Mouse (Mus musculus): Measurements from ENCODE around the gene Prkag2. TPM values are rescaled to one million over a fixed set of nuclear protein-coding genes. Genes with fewer than 3 reads are reported as not detected.
"Not testable (repeated sequence)": the region's sequence is repeated elsewhere in the genome, so short reads cannot be mapped to it uniquely, and the experiment has no call there.

The Prkag2 gene
- polyA plus RNA-seq, 1 experiment: 103 TPM

- no peak overlapping the region for H3K4me3 ChIP-seq (ENCODE audit: insufficient read depth, low read length)
- TF ChIP-seq CTCF (IDR thresholded peaks at IDR 0.05; ENCODE audit: extremely low read depth, insufficient read depth, low read length) (no peak), POLR2A (IDR thresholded peaks at IDR 0.05; ENCODE audit: extremely low read depth, insufficient read depth, low read length) (no peak)
- H3K4me1 ChIP-seq (ENCODE audit: control insufficient read depth, insufficient read depth, low read length): 0 out of 2 replicates have a peak, but pooled peaks cover 2% of the 10 kb centered on the region
- no peak overlapping the region for H3K27ac ChIP-seq (ENCODE audit: insufficient read depth, low read length)
Measured at GRCm38 (mm10) chr5:24863804-24864203, 236.6 kb downstream of the Prkag2 start.

- Histone ChIP-seq H3K4me3 (ENCODE audit: insufficient read depth, low read length) (no peak overlapping the region), H3K4me1 (ENCODE audit: control insufficient read depth, insufficient read depth, low read length) (0 out of 2 replicates have a peak, but pooled peaks cover 2% of the 10 kb centered on the region), H3K27ac (ENCODE audit: insufficient read depth, low read length) (no peak overlapping the region)
- TF ChIP-seq POLR2A (IDR thresholded peaks at IDR 0.05; ENCODE audit: extremely low read depth, insufficient read depth, low read length) (no peak), CTCF (IDR thresholded peaks at IDR 0.05; ENCODE audit: extremely low read depth, insufficient read depth, low read length) (no peak)
Measured at GRCm38 (mm10) chr5:24861449-24861930, 239.0 kb downstream of the Prkag2 start.

DNA sequence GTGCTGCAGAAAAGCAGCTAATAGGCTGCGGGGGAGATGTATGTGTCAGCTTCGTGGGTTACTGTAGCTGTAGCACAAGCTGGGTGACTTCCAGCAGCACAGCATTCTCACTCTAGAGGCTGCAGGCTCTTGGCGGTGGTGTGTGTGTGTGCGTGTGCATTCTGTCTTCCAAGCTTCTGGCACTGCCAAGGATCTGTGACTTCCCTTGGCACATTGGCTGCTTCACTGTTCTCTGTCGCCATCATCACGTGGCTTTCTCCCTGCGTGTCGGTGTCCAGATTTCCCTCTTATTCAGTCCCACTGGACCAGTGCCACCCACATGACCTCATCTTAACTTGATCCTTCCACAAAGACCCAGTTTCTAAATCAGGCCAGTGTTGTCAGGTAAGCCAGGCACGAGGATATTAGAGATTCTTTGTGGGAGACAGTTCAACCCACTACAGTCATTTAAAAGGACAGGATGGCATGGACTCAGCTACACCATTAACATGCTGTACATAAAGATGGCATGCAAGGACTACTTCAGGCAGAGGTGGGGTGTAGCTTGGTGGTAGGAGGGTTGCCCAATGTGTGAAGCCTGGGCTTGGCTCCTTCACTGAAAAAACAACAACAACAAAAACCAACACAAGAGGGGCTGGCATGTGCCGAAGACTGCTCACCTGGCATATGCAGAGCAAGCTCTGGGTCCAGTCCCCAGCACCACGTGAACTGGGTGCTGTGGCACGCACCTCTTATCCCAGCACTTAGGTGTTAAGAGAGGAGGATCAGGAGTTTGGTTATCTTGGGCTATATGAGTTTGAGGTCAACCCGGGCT lies 239.6 kb downstream of the Prkag2 start:
- TF ChIP-seq POLR2A (IDR thresholded peaks at IDR 0.05; ENCODE audit: extremely low read depth, insufficient read depth, low read length) (no peak), CTCF (IDR thresholded peaks at IDR 0.05; ENCODE audit: extremely low read depth, insufficient read depth, low read length) (no peak)
- H3K27ac ChIP-seq (ENCODE audit: insufficient read depth, low read length): no peak overlapping the region
- 0 out of 2 replicates have a peak, but pooled peaks cover 2% of the 10 kb centered on the region for H3K4me1 ChIP-seq (ENCODE audit: control insufficient read depth, insufficient read depth, low read length)
- no peak overlapping the region for H3K4me3 ChIP-seq (ENCODE audit: insufficient read depth, low read length)

- H3K4me3 ChIP-seq (ENCODE audit: insufficient read depth, low read length): no peak overlapping the region
- H3K27ac ChIP-seq (ENCODE audit: insufficient read depth, low read length): no peak overlapping the region
- no peak for TF ChIP-seq POLR2A (IDR thresholded peaks at IDR 0.05; ENCODE audit: extremely low read depth, insufficient read depth, low read length)
- no peak for TF ChIP-seq CTCF (IDR thresholded peaks at IDR 0.05; ENCODE audit: extremely low read depth, insufficient read depth, low read length)
- H3K4me1 ChIP-seq (ENCODE audit: control insufficient read depth, insufficient read depth, low read length): 0 out of 2 replicates have a peak, but pooled peaks cover 2% of the 10 kb centered on the region
Measured at GRCm38 (mm10) chr5:24859771-24860540, 240.5 kb downstream of the Prkag2 start.

GRCm38 (mm10) chr5:24854827-24855600 lies 245.4 kb downstream of the Prkag2 start:
- no peak for TF ChIP-seq POLR2A (IDR thresholded peaks at IDR 0.05; ENCODE audit: extremely low read depth, insufficient read depth, low read length)
- TF ChIP-seq CTCF (IDR thresholded peaks at IDR 0.05; ENCODE audit: extremely low read depth, insufficient read depth, low read length): no peak
- Histone ChIP-seq H3K4me1 (ENCODE audit: control insufficient read depth, insufficient read depth, low read length) (no peaks in the 10 kb centered on the region), H3K4me3 (ENCODE audit: insufficient read depth, low read length) (no peak overlapping the region), H3K27ac (ENCODE audit: insufficient read depth, low read length) (no peak overlapping the region)

DNA sequence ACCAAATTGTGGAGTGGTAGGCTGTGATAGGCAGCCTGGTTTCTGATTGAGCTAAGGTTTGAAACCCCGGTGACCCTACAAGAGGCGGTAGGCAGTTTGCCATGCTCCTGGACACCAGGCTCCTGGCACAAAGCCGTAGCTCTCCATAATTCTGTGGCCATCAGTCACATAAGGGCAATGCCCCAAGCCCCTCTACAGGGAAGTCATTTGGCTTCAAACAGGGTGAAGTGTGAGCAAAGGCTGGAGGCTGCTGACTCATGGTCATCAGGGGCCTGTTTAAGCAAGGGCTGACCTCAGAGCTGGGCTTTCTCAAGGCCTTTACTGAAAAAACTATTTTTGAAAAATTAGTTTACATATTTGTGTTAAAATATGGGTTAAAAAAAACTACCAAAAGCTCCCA lies 246.2 kb downstream of the Prkag2 start:
- H3K4me1 ChIP-seq (ENCODE audit: control insufficient read depth, insufficient read depth, low read length): no peaks in the 10 kb centered on the region
- no peak overlapping the region for H3K4me3 ChIP-seq (ENCODE audit: insufficient read depth, low read length)
- no peak for TF ChIP-seq POLR2A (IDR thresholded peaks at IDR 0.05; ENCODE audit: extremely low read depth, insufficient read depth, low read length)
- no peak for TF ChIP-seq CTCF (IDR thresholded peaks at IDR 0.05; ENCODE audit: extremely low read depth, insufficient read depth, low read length)

GRCm38 (mm10) chr5:24848261-24848660 lies 252.2 kb downstream of the Prkag2 start:
- not testable (repeated sequence) for H3K27ac ChIP-seq (ENCODE audit: insufficient read depth, low read length); H3K4me1 ChIP-seq (ENCODE audit: control insufficient read depth, insufficient read depth, low read length); H3K4me3 ChIP-seq (ENCODE audit: insufficient read depth, low read length)

More for the DNA sequence above, 246.2 kb downstream of the Prkag2 start:
- H3K27ac ChIP-seq (ENCODE audit: insufficient read depth, low read length): no peak overlapping the region

- TF ChIP-seq POLR2A (IDR thresholded peaks at IDR 0.05; ENCODE audit: extremely low read depth, insufficient read depth, low read length): no peak
- no peak for TF ChIP-seq CTCF (IDR thresholded peaks at IDR 0.05; ENCODE audit: extremely low read depth, insufficient read depth, low read length)
- Histone ChIP-seq H3K4me3 (ENCODE audit: insufficient read depth, low read length) (no peak overlapping the region), H3K27ac (ENCODE audit: insufficient read depth, low read length) (peak overlapping the region; percentile 90; the same call in 1 of the 2 replicates), H3K4me1 (ENCODE audit: control insufficient read depth, insufficient read depth, low read length) (peaks cover 3% of the 10 kb centered on the region; the same call in 1 of the 2 replicates)
Measured at GRCm38 (mm10) chr5:24843841-24844240, 256.6 kb downstream of the Prkag2 start.

DNA sequence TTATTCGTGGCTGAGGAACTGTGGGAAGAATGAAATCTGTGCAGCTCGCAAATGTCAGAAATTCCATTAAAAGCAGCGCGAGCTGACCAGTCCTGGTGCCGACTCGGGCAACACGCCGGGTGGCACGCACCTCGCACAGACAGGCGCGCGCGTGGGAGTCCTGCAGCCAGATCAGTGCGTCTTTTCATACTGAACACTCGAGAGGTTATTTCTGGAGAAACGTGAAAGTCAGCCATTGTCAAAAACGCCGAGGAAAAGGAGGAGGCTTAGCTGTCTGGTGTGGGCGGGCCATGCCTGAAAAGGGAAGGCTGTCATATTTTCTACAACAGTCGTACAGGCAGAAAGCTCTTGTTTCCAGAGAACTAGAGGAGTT lies 257.4 kb downstream of the Prkag2 start:
- TF ChIP-seq POLR2A (IDR thresholded peaks at IDR 0.05; ENCODE audit: extremely low read depth, insufficient read depth, low read length) (no peak), CTCF (IDR thresholded peaks at IDR 0.05; ENCODE audit: extremely low read depth, insufficient read depth, low read length) (no peak)
- Histone ChIP-seq H3K27ac (ENCODE audit: insufficient read depth, low read length) (peak overlapping the region; percentile 90), H3K4me3 (ENCODE audit: insufficient read depth, low read length) (peak overlapping the region; percentile 70), H3K4me1 (ENCODE audit: control insufficient read depth, insufficient read depth, low read length) (peaks cover 3% of the 10 kb centered on the region; the same call in 1 of the 2 replicates)

All from cortical plate, adult 2 months (tissue).